Mouse (Mus musculus): ENCODE data around the gene Sh3bp5. TPM values are rescaled to one million over a fixed set of nuclear protein-coding genes. Genes with fewer than 3 reads are reported as not detected.
A peak's percentile ranks its signal among the peaks of the same experiment; 100 is the strongest.

Sh3bp5 gene
- polyA plus RNA-seq, 1 experiment from 2014 or later, result 13.6 TPM

DNA sequence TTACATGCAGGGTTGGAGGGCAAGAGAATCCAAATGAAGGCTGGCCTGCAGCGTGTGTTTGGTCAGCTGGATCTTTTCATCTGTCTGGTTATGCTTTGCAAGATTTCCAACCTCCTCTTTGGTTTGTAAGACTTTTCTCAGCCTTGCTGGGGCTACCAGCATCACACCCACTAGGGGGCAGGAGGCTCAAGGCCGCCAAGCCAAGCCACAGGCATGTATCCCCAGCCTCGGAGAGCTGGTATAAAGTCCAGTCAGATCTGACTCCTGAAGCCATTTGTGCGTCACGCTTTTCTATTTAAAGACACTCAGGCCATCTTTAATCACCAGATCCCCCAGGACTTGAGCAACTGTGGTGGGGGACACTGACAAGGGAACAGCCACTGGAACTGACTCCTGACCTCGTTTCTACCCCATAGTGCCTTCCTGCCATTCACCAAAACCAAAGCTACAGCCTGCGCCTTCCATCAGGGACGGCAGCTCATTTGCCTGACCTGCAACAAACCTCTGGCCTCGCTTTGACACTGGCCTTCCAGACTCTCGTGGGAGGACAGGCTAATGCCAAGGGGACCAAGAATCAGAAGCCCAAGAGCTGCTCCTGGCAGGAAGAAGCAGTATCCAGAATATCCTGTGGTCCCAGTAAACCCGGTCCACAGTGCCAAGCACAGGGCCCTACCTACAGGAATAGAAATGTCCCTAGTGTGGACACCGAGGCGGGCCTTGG, 49.7 kb downstream of the Sh3bp5 start:
- Histone ChIP-seq H3K9ac (ENCODE audit: low read depth, low read length) (no peak overlapping the region), H3K4me3 (ENCODE audit: low read depth, low read length) (no peak overlapping the region)

GRCm38 (mm10) chr14:31385406-31385805, 50.5 kb downstream of the Sh3bp5 start:
- no peaks in the 10 kb centered on the region for H3K36me3 ChIP-seq (ENCODE audit: control insufficient read depth, insufficient read depth, low read length)
- no peaks in the 10 kb centered on the region for H3K9me3 ChIP-seq (ENCODE audit: control insufficient read depth, low read length)
- H3K4me1 ChIP-seq (replicated peaks; ENCODE audit: control insufficient read depth, insufficient read depth, low read length), result peaks cover 2% of the 10 kb centered on the region; the same call in 1 of the 2 replicates
- H3K27ac ChIP-seq (ENCODE audit: low read depth, low read length), result no peak overlapping the region
- H3K4me2 ChIP-seq (replicated peaks; ENCODE audit: low read depth, low read length), result no peak overlapping the region
- no peaks in the 10 kb centered on the region for H3K27me3 ChIP-seq (ENCODE audit: control insufficient read depth, insufficient read depth, low read length)
- ATAC-seq (ENCODE audit: low FRiP score) (no peak), DNase-seq (ENCODE audit: low spot score) (no peak)
- WGBS, result 91% methylated on average over 5 of the region's 5 CpGs
- no peak overlapping the region for H3K4me3 ChIP-seq (ENCODE audit: low read depth, low read length)
- H3K9ac ChIP-seq (ENCODE audit: low read depth, low read length), result no peak overlapping the region

More for the DNA sequence above, 49.7 kb downstream of the Sh3bp5 start:
- ATAC-seq (ENCODE audit: low FRiP score) (no peak), DNase-seq (ENCODE audit: low spot score) (peak; percentile 73)
- Histone ChIP-seq H3K27me3 (ENCODE audit: control insufficient read depth, insufficient read depth, low read length) (no peaks in the 10 kb centered on the region), H3K9me3 (ENCODE audit: control insufficient read depth, low read length) (no peaks in the 10 kb centered on the region), H3K4me1 (replicated peaks; ENCODE audit: control insufficient read depth, insufficient read depth, low read length) (peaks cover 2% of the 10 kb centered on the region; the same call in 1 of the 2 replicates), H3K27ac (ENCODE audit: low read depth, low read length) (no peak overlapping the region), H3K36me3 (ENCODE audit: control insufficient read depth, insufficient read depth, low read length) (no peaks in the 10 kb centered on the region), H3K4me2 (replicated peaks; ENCODE audit: low read depth, low read length) (no peak overlapping the region)
- 47% methylated on average over 13 of the region's 13 CpGs for WGBS

GRCm38 (mm10) chr14:31384366-31385323, 51.2 kb downstream of the Sh3bp5 start:
- H3K9me3 ChIP-seq (ENCODE audit: control insufficient read depth, low read length), result no peaks in the 10 kb centered on the region
- no peak overlapping the region for H3K4me3 ChIP-seq (ENCODE audit: low read depth, low read length)
- WGBS, result 78% methylated on average over 13 of the region's 13 CpGs

GRCm38 (mm10) chr14:31383470-31384050, 52.3 kb downstream of the Sh3bp5 start:
- DNase-seq (ENCODE audit: low spot score) (no peak), ATAC-seq (ENCODE audit: low FRiP score) (no peak)
- H3K4me1 ChIP-seq (replicated peaks; ENCODE audit: control insufficient read depth, insufficient read depth, low read length), result peaks cover 2% of the 10 kb centered on the region; the same call in 1 of the 2 replicates
- no peak overlapping the region for H3K9ac ChIP-seq (ENCODE audit: low read depth, low read length)
- no peaks in the 10 kb centered on the region for H3K36me3 ChIP-seq (ENCODE audit: control insufficient read depth, insufficient read depth, low read length)
- H3K27me3 ChIP-seq (ENCODE audit: control insufficient read depth, insufficient read depth, low read length), result no peaks in the 10 kb centered on the region
- H3K4me3 ChIP-seq (ENCODE audit: low read depth, low read length), result no peak overlapping the region
- H3K4me2 ChIP-seq (replicated peaks; ENCODE audit: low read depth, low read length), result no peak overlapping the region
- H3K9me3 ChIP-seq (ENCODE audit: control insufficient read depth, low read length), result no peaks in the 10 kb centered on the region
- H3K27ac ChIP-seq (ENCODE audit: low read depth, low read length), result no peak overlapping the region
- WGBS, result 77% methylated on average over 11 of the region's 11 CpGs

More at GRCm38 (mm10) chr14:31384366-31385323, 51.2 kb downstream of the Sh3bp5 start:
- no peaks in the 10 kb centered on the region for H3K27me3 ChIP-seq (ENCODE audit: control insufficient read depth, insufficient read depth, low read length)
- DNase-seq (ENCODE audit: low spot score), result no peak
- ATAC-seq (ENCODE audit: low FRiP score), result no peak
- H3K36me3 ChIP-seq (ENCODE audit: control insufficient read depth, insufficient read depth, low read length), result no peaks in the 10 kb centered on the region
- H3K4me2 ChIP-seq (replicated peaks; ENCODE audit: low read depth, low read length), result no peak overlapping the region
- peaks cover 2% of the 10 kb centered on the region; the same call in 1 of the 2 replicates for H3K4me1 ChIP-seq (replicated peaks; ENCODE audit: control insufficient read depth, insufficient read depth, low read length)
- H3K9ac ChIP-seq (ENCODE audit: low read depth, low read length), result no peak overlapping the region
- H3K27ac ChIP-seq (ENCODE audit: low read depth, low read length), result no peak overlapping the region

DNA sequence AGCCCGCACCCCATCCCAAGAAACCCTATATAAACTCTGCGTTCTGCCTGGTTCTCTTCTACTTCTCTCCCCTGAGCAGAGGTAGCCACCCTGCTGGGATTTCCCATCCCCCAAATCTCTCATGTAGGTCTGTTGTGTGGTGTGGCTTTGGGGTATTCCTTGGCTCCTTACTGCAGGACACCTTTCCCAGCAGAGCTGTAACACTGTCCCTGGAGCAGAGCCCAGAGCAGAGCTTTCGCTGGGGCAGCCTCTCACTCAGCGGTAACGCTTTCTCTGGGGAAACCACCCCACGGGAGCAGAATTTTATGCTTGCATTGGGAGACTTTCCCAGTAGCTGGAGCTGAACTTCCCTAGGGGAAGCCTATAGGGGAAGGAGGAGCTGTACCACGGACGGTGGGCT, 53.6 kb downstream of the Sh3bp5 start:
- peaks cover 2% of the 10 kb centered on the region; the same call in 1 of the 2 replicates for H3K4me1 ChIP-seq (replicated peaks; ENCODE audit: control insufficient read depth, insufficient read depth, low read length)
- no peak overlapping the region for H3K9ac ChIP-seq (ENCODE audit: low read depth, low read length)
- no peak overlapping the region for H3K27ac ChIP-seq (ENCODE audit: low read depth, low read length)
- no peaks in the 10 kb centered on the region for H3K36me3 ChIP-seq (ENCODE audit: control insufficient read depth, insufficient read depth, low read length)
- no peak overlapping the region for H3K4me3 ChIP-seq (ENCODE audit: low read depth, low read length)
- H3K9me3 ChIP-seq (ENCODE audit: control insufficient read depth, low read length), result no peaks in the 10 kb centered on the region
- ATAC-seq (ENCODE audit: low FRiP score) (no peak), DNase-seq (ENCODE audit: low spot score) (no peak)
- WGBS, result 86% methylated on average over 8 of the region's 8 CpGs
- H3K4me2 ChIP-seq (replicated peaks; ENCODE audit: low read depth, low read length), result no peak overlapping the region
- H3K27me3 ChIP-seq (ENCODE audit: control insufficient read depth, insufficient read depth, low read length), result no peaks in the 10 kb centered on the region

GRCm38 (mm10) chr14:31376331-31376730, 59.5 kb downstream of the Sh3bp5 start:
- H3K4me1 ChIP-seq (replicated peaks; ENCODE audit: control insufficient read depth, insufficient read depth, low read length), result no peaks in the 10 kb centered on the region
- no peaks in the 10 kb centered on the region for H3K27me3 ChIP-seq (ENCODE audit: control insufficient read depth, insufficient read depth, low read length)
- no peak overlapping the region for H3K4me3 ChIP-seq (ENCODE audit: low read depth, low read length)
- peaks cover 14% of the 10 kb centered on the region; the same call in 1 of the 2 replicates for H3K36me3 ChIP-seq (ENCODE audit: control insufficient read depth, insufficient read depth, low read length)
- H3K9ac ChIP-seq (ENCODE audit: low read depth, low read length), result no peak overlapping the region
- ATAC-seq (ENCODE audit: low FRiP score), result no peak
- DNase-seq (ENCODE audit: low spot score), result no peak
- H3K27ac ChIP-seq (ENCODE audit: low read depth, low read length), result no peak overlapping the region
- H3K4me2 ChIP-seq (replicated peaks; ENCODE audit: low read depth, low read length), result no peak overlapping the region
- no peaks in the 10 kb centered on the region for H3K9me3 ChIP-seq (ENCODE audit: control insufficient read depth, low read length)
- 92% methylated on average over 3 of the region's 3 CpGs for WGBS

DNA sequence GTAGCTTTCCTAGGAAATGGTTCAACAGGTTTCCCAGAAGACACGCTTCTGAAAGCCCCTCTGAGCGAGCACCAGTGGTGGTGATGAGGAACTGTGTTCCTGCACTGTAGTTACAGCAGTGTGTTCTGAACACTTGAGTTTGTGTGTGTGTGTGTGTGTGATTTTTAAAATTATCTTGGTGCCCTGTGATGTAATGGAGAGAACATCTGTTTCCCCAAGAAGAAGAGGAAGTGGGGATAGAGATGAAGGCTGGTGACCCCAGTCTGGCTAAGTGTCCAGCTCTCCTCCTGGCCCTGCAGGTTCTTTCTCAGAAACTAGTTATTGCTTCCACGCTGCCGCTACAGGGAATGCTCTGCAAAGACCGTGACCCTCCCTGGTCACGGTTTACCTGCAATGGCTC, 61.5 kb downstream of the Sh3bp5 start:
- Histone ChIP-seq H3K9me3 (ENCODE audit: control insufficient read depth, low read length) (no peaks in the 10 kb centered on the region), H3K27me3 (ENCODE audit: control insufficient read depth, insufficient read depth, low read length) (no peaks in the 10 kb centered on the region), H3K4me2 (replicated peaks; ENCODE audit: low read depth, low read length) (no peak overlapping the region), H3K27ac (ENCODE audit: low read depth, low read length) (no peak overlapping the region), H3K9ac (ENCODE audit: low read depth, low read length) (no peak overlapping the region), H3K4me1 (replicated peaks; ENCODE audit: control insufficient read depth, insufficient read depth, low read length) (no peaks in the 10 kb centered on the region), H3K36me3 (ENCODE audit: control insufficient read depth, insufficient read depth, low read length) (peaks cover 16% of the 10 kb centered on the region; the same call in 1 of the 2 replicates), H3K4me3 (ENCODE audit: low read depth, low read length) (no peak overlapping the region)
- ATAC-seq (ENCODE audit: low FRiP score) (no peak), DNase-seq (ENCODE audit: low spot score) (no peak)
- WGBS, result 93% methylated on average over 6 of the region's 6 CpGs

- Histone ChIP-seq H3K4me1 (replicated peaks; ENCODE audit: control insufficient read depth, insufficient read depth, low read length) (no peaks in the 10 kb centered on the region), H3K27ac (ENCODE audit: low read depth, low read length) (no peak overlapping the region), H3K36me3 (ENCODE audit: control insufficient read depth, insufficient read depth, low read length) (0 out of 2 replicates have a peak, but pooled peaks cover 5% of the 10 kb centered on the region), H3K27me3 (ENCODE audit: control insufficient read depth, insufficient read depth, low read length) (no peaks in the 10 kb centered on the region), H3K9me3 (ENCODE audit: control insufficient read depth, low read length) (no peaks in the 10 kb centered on the region), H3K4me2 (replicated peaks; ENCODE audit: low read depth, low read length) (no peak overlapping the region), H3K4me3 (ENCODE audit: low read depth, low read length) (no peak overlapping the region), H3K9ac (ENCODE audit: low read depth, low read length) (no peak overlapping the region)
- ATAC-seq (ENCODE audit: low FRiP score), result no peak
- no peak for DNase-seq (ENCODE audit: low spot score)
- 92% methylated on average over 3 of the region's 3 CpGs for WGBS
These were observed 66.5 kb downstream of the Sh3bp5 start for GRCm38 (mm10) chr14:31369377-31369776.

Data from hindbrain, embryonic 11.5 days (tissue).